In genomic region chr6:90643057-90643456, GRCm38 (mm10) we compare ENCODE assay signal across 18 mouse cellular contexts. TPM values are rescaled to one million over a fixed set of nuclear protein-coding genes. Genes with fewer than 3 reads are reported as not detected.
DNase-seq lines count a peak whose midpoint lies in the region; ATAC-seq lines count a peak whose summit lies in the region.
"Had no signal": no experiment of that assay in that cellular context is flagged by ENCODE, and none has a peak within 500 bp of the region (broad histone marks: within the 10 kb centered on the region; RNA-seq: fewer than 3 reads in every experiment).

No protein-coding gene starts in this region.

- peaks cover 3% of the 10 kb centered on the region; the same call in 1 of the 2 replicates for H3K4me1 ChIP-seq in midbrain, embryonic 11.5 days (ENCODE audit: control insufficient read depth, insufficient read depth, low read length)
- H3K4me1 ChIP-seq in midbrain, embryonic 14.5 days (ENCODE audit: control insufficient read depth, insufficient read depth, low read length) = no peaks in the 10 kb centered on the region

- H3K36me3 ChIP-seq in midbrain, embryonic 11.5 days (ENCODE audit: control insufficient read depth, insufficient read depth, low read length) = no peaks in the 10 kb centered on the region
- H3K36me3 ChIP-seq in midbrain, embryonic 14.5 days (ENCODE audit: control insufficient read depth, insufficient read depth, low read length) = no peaks in the 10 kb centered on the region

- ATAC-seq in midbrain, embryonic 11.5 days (ENCODE audit: low FRiP score) = no peak
- ATAC-seq in midbrain, embryonic 14.5 days (ENCODE audit: low FRiP score, low TSS enrichment) = no peak
- ATAC-seq: activated CD4-positive, CD25-positive, alpha-beta regulatory T cell, adult 4 months; CD4-positive, CD25-positive, alpha-beta regulatory T cell, adult 4 months; Patski had no signal

- H3K27me3 ChIP-seq in midbrain, embryonic 11.5 days (ENCODE audit: control insufficient read depth, insufficient read depth, low read length) = no peaks in the 10 kb centered on the region
- no peaks in the 10 kb centered on the region for H3K27me3 ChIP-seq in midbrain, embryonic 14.5 days (ENCODE audit: control insufficient read depth, insufficient read depth, low read length)
- H3K27me3 ChIP-seq: Patski had no signal

- peak; percentile 81 for DNase-seq in heart, adult 11 months
- DNase-seq in heart, postnatal 25 days (ENCODE audit: low spot score) = no peak
- peak; percentile 77 for DNase-seq in midbrain, embryonic 11.5 days (ENCODE audit: low spot score, missing footprints)
- DNase-seq in midbrain, embryonic 14.5 days = no peak
- DNase-seq: adrenal gland, adult 2 months; adrenal gland, adult 8-10 months; adrenal gland, postnatal 10 days; adrenal gland, postnatal 14 days; adrenal gland, postnatal 25 days; adrenal gland, postnatal 36 days; B cell, adult 2 months; cerebellum, adult 11 months; cerebellum, adult 11-12 months; cerebellum, adult 18-20 months had no signal

- H3K4me2 ChIP-seq in midbrain, embryonic 11.5 days = no peak overlapping the region
- no peak overlapping the region for H3K4me2 ChIP-seq in midbrain, embryonic 14.5 days (ENCODE audit: low read length)

- intact Hi-C loops in heart, postnatal 25 days (cut with DNase I) = no loop called here

- no peak overlapping the region for H3K4me3 ChIP-seq in midbrain, embryonic 11.5 days (ENCODE audit: low read depth, low read length)
- H3K4me3 ChIP-seq in midbrain, embryonic 14.5 days (replicated peaks; ENCODE audit: low read depth, low read length) = no peak overlapping the region

- WGBS in midbrain, embryonic 11.5 days = 83% methylated on average over 3 of the region's 3 CpGs
- 92% methylated on average over 3 of the region's 3 CpGs for WGBS in midbrain, embryonic 14.5 days

- H3K9ac ChIP-seq in midbrain, embryonic 11.5 days (ENCODE audit: low read length) = no peak overlapping the region
- H3K9ac ChIP-seq in midbrain, embryonic 14.5 days (replicated peaks; ENCODE audit: low read length) = no peak overlapping the region

- H3K27ac ChIP-seq in midbrain, embryonic 11.5 days (ENCODE audit: low read depth, low read length) = no peak overlapping the region
- no peak overlapping the region for H3K27ac ChIP-seq in midbrain, embryonic 14.5 days (replicated peaks; ENCODE audit: low read depth, low read length)

- H3K9me3 ChIP-seq in midbrain, embryonic 11.5 days (ENCODE audit: control insufficient read depth, low read length) = no peaks in the 10 kb centered on the region
- H3K9me3 ChIP-seq in midbrain, embryonic 14.5 days (ENCODE audit: control insufficient read depth, low read length) = 0 out of 2 replicates have a peak, but pooled peaks cover 3% of the 10 kb centered on the region
- H3K9me3 ChIP-seq: G1E had no signal

RNA-seq across cellular contexts. Expression of gene Slc41a3, which starts 38.5 kb away (rescaled TPM):
- 100 to 1,000 TPM in 1 of 2 experiments, 10 to 100 TPM in 1; 51.0 to 103 TPM for total RNA-seq in heart, postnatal 25 days (2021)
- 2.7 and 3.0 TPM in 2 replicates for polyA plus RNA-seq in midbrain, embryonic 11.5 days (2014; fragmentation: Nextera tagmentation; extraction: Ambion mirVana)
- 4.7 and 5.3 TPM in 2 replicates for polyA plus RNA-seq in midbrain, embryonic 14.5 days (2014; fragmentation: Nextera tagmentation; extraction: Ambion mirVana)

Comparison
In these comparisons a context has a peak if more than half of its experiments do, and no peak if none do; other contexts are left out.
1. DNase-seq: peak in heart, adult 11 months (single experiment) and midbrain, embryonic 11.5 days (single experiment); none in heart, postnatal 25 days (single experiment) and midbrain, embryonic 14.5 days (single experiment).